Mouse (Mus musculus) erythroblast, embryonic 14.5 days (primary cell): Measurements from ENCODE around the gene Tnxb. TPM values are rescaled to one million over a fixed set of nuclear protein-coding genes. Genes with fewer than 3 reads are reported as not detected.
"Not testable (repeated sequence)": the region's sequence is repeated elsewhere in the genome, so short reads cannot be mapped to it uniquely, and the experiment has no call there.

ENCODE experiments used
- H3K27me3 ChIP-seq: 2 replicates; pipeline ENCODE4 v1.6.1; 2012; ENCODE audit warnings: inconsistent platforms; ENCODE audit not compliant: control insufficient read depth
- H3K36me3 ChIP-seq: 2 replicates; pipeline ENCODE4 v1.6.1; 2012; ENCODE audit warnings: mild to moderate bottlenecking, inconsistent platforms; ENCODE audit not compliant: control insufficient read depth
- H3K4me1 ChIP-seq: 2 replicates; pipeline ENCODE4 v1.6.1; 2012; ENCODE audit warnings: inconsistent platforms; ENCODE audit not compliant: control insufficient read depth
- H3K4me3 ChIP-seq: replicated peaks from 2 replicates; pipeline ENCODE3; 2012; ENCODE audit warnings: moderate library complexity, mild to moderate bottlenecking, inconsistent platforms
- H3K9me3 ChIP-seq: 2 replicates; pipeline ENCODE4 v1.6.1; 2012; ENCODE audit warnings: low read length, inconsistent platforms, mixed read lengths; ENCODE audit not compliant: control insufficient read depth
- GATA1 ChIP-seq: IDR thresholded peaks from 2 replicates; pipeline ENCODE4 v1.6.1; 2012; ENCODE audit warnings: low read length, inconsistent platforms, mixed read lengths
- TAL1 ChIP-seq: IDR thresholded peaks from 3 replicates; pipeline ENCODE4 v1.6.1; 2012; ENCODE audit warnings: low read length, inconsistent platforms, mixed read lengths
- polyA plus RNA-seq: library from polyadenylated mRNA; stranded (reverse); fragments of >175 nt; gene quantifications from 2 replicates; pipeline ENCODE4 v1.2.3, GENCODE M21; 2012

Tnxb gene
- polyA plus RNA-seq, 1 experiment = not detected

DNA sequence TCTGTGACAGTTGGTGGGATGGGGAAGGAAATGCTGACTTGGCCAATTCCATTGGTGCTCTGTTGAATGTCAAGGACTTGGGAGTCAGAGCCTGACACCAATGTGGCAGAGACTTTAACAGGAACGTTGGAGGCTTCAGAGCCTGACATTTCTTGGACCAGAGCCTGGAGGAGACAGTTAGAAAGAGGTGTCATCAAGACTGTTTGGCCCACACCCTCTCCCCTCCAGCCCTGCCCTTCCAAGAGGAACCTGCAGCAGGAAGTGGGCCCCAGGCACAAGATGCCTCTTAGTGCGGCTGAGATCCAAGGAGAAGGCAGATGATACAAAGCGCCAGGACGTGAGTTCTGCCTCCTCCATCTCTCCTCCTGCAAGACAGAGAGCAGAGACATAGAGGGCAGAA lies 69.9 kb downstream of the Tnxb start:
- Histone ChIP-seq H3K27me3 (no peaks in the 10 kb centered on the region), H3K9me3 (no peaks in the 10 kb centered on the region), H3K4me1 (no peaks in the 10 kb centered on the region), H3K36me3 (no peaks in the 10 kb centered on the region), H3K4me3 (no peak overlapping the region)
- no peak for TF ChIP-seq TAL1
- TF ChIP-seq GATA1 = no peak

GRCm38 (mm10) chr17:34743719-34744118 lies 73.4 kb downstream of the Tnxb start, which contains the start of gene C4b:
C4b (minus strand) TSS chr17:34743882.
- no peak for TF ChIP-seq GATA1
- TF ChIP-seq TAL1 = no peak
- H3K4me1 ChIP-seq = no peaks in the 10 kb centered on the region
- no peak within 1 kb of the TSS for H3K4me3 ChIP-seq
- no peaks in the 10 kb centered on the region for H3K36me3 ChIP-seq
- no peaks in the 10 kb centered on the region for H3K27me3 ChIP-seq
- H3K9me3 ChIP-seq = peaks cover 6% of the 10 kb centered on the region

DNA sequence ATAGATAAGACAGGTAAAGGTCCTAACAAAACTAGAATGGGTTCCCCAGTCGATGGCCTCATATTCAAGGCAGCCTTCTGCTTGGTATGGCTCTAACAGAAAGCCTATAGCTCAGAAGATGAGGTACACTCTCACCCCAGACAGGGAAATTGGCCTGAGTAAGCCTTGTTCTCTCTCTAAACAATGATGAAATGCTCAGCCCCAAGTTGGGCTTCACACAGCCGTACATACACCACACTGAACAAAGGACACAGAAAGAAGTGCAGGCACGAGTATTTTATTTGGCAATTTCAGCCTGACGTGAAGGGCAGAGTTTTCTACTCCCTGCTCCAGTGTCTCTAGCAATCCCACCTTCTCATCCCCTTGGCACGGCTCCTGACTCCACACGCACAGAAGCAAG lies 73.9 kb downstream of the Tnxb start:
- Histone ChIP-seq H3K27me3 (no peaks in the 10 kb centered on the region), H3K4me1 (no peaks in the 10 kb centered on the region), H3K36me3 (no peaks in the 10 kb centered on the region), H3K9me3 (peaks cover 6% of the 10 kb centered on the region), H3K4me3 (no peak overlapping the region)
- no peak for TF ChIP-seq GATA1
- TF ChIP-seq TAL1 = no peak

GRCm38 (mm10) chr17:34744611-34745010 lies 74.3 kb downstream of the Tnxb start:
- not testable (repeated sequence) for H3K36me3 ChIP-seq, H3K27me3 ChIP-seq, H3K4me1 ChIP-seq, H3K4me3 ChIP-seq, H3K9me3 ChIP-seq

- not testable (repeated sequence) for H3K9me3 ChIP-seq, H3K36me3 ChIP-seq, H3K4me1 ChIP-seq, H3K27me3 ChIP-seq, H3K4me3 ChIP-seq
Observed at GRCm38 (mm10) chr17:34745166-34745565, 74.8 kb downstream of the Tnxb start.

DNA sequence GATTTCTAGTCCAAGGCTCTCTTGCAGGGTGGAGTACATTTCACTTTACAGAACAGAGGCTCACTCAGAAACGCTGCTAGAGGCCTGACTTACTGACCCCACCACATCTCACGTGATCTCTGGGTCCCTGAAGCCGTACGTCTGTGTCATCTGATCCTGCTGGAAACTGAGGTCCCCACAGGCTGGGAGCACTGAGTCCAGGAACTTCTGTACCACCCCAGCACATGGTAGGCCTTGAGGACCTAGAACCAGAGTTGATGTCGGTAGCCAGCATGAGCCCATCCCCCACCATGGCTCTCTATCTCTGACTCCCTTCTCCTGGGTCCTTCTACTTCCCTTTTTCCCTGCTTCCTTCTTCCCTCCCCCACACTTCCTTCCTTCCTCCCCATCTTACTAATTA lies 76.2 kb downstream of the Tnxb start:
- H3K36me3 ChIP-seq = no peaks in the 10 kb centered on the region
- no peaks in the 10 kb centered on the region for H3K4me1 ChIP-seq
- H3K4me3 ChIP-seq = no peak overlapping the region
- TF ChIP-seq TAL1 (no peak), GATA1 (no peak)
- peaks cover 6% of the 10 kb centered on the region for H3K9me3 ChIP-seq
- no peaks in the 10 kb centered on the region for H3K27me3 ChIP-seq

DNA sequence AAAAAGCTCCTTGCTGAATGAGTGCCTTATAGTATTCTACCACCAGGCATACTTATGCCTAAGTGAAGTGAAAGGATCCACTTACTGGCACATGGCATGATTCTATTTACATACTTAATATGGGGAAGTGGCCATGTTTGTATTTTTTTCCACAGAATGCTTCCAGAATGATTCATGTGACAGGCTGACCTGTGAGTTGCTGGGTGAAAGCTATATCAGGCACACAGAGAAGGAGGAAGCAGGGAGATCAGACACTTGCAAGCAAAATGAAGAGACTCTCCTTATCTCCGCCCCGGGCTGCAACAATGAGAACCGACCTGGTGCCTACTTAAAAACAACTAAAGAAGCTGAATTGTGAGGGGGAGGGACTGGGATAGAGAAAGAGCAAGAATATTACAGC lies 91.1 kb downstream of the Tnxb start:
- TF ChIP-seq GATA1 = no peak
- TF ChIP-seq TAL1 = no peak
- no peak overlapping the region for H3K4me3 ChIP-seq
- H3K4me1 ChIP-seq = no peaks in the 10 kb centered on the region
- H3K36me3 ChIP-seq = no peaks in the 10 kb centered on the region
- H3K27me3 ChIP-seq = no peaks in the 10 kb centered on the region
- 0 out of 2 replicates have a peak, but pooled peaks cover 3% of the 10 kb centered on the region for H3K9me3 ChIP-seq

Other genes with a start within 250 kb of the Tnxb start
- gene Btnl4, start 193.2 kb upstream of the Tnxb start, polyA plus RNA-seq = 0.02 TPM in 1 of 2 replicates, not detected in the other
- gene Btnl6, start 153.2 kb upstream of the Tnxb start, polyA plus RNA-seq = not detected in 2 replicates
- 0.16 and 0.17 TPM in 2 replicates for gene Notch4, start 106.3 kb upstream of the Tnxb start, polyA plus RNA-seq
- 1.2 and 1.3 TPM in 2 replicates for gene Gpsm3, start 80.7 kb upstream of the Tnxb start, polyA plus RNA-seq
- gene Pbx2, start 79.3 kb upstream of the Tnxb start, polyA plus RNA-seq = 11.4 and 11.5 TPM in 2 replicates
- 0.33 and 0.46 TPM in 2 replicates for gene Ager, start 72.7 kb upstream of the Tnxb start, polyA plus RNA-seq
- gene Rnf5, start 66.8 kb upstream of the Tnxb start, polyA plus RNA-seq = 16.2 and 16.8 TPM in 2 replicates
- gene Agpat1, start 66.3 kb upstream of the Tnxb start, polyA plus RNA-seq = 16.1 and 18.7 TPM in 2 replicates
- gene Egfl8, start 54.6 kb upstream of the Tnxb start, polyA plus RNA-seq = 0.03 and 0.05 TPM in 2 replicates
- gene Ppt2, start 42.0 kb upstream of the Tnxb start, polyA plus RNA-seq = 1.4 and 1.7 TPM in 2 replicates
- gene Prrt1, start 41.0 kb upstream of the Tnxb start, polyA plus RNA-seq = not detected in 2 replicates
- 0.48 and 0.56 TPM in 2 replicates for gene Fkbpl, start 25.8 kb upstream of the Tnxb start, polyA plus RNA-seq
- gene Atf6b, start 23.4 kb upstream of the Tnxb start, polyA plus RNA-seq = 7.7 and 7.8 TPM in 2 replicates
- gene C4b, start 73.3 kb downstream of the Tnxb start, polyA plus RNA-seq = 0.05 TPM in 1 of 2 replicates, not detected in the other
- not detected in 2 replicates for gene Cyp21a1, start 134.0 kb downstream of the Tnxb start, polyA plus RNA-seq
- 6.3 and 6.7 TPM in 2 replicates for gene Stk19, start 166.4 kb downstream of the Tnxb start, polyA plus RNA-seq
- gene Dxo, start 166.5 kb downstream of the Tnxb start, polyA plus RNA-seq = 15.3 and 22.0 TPM in 2 replicates
- 6.7 and 8.9 TPM in 2 replicates for gene Skiv2l, start 179.7 kb downstream of the Tnxb start, polyA plus RNA-seq
- 30.9 and 32.9 TPM in 2 replicates for gene Nelfe, start 179.9 kb downstream of the Tnxb start, polyA plus RNA-seq
- 0.11 TPM in 1 of 2 replicates, not detected in the other for gene Cfb, start 192.0 kb downstream of the Tnxb start, polyA plus RNA-seq
- gene Zbtb12, start 208.9 kb downstream of the Tnxb start, polyA plus RNA-seq = 0.24 and 0.25 TPM in 2 replicates
- gene Gm20547, start 211.5 kb downstream of the Tnxb start, polyA plus RNA-seq = not detected in 2 replicates
- 0.13 and 0.17 TPM in 2 replicates for gene C2, start 227.7 kb downstream of the Tnxb start, polyA plus RNA-seq
- 6.2 and 6.4 TPM in 2 replicates for gene Ehmt2, start 227.9 kb downstream of the Tnxb start, polyA plus RNA-seq
- gene Slc44a4, start 243.9 kb downstream of the Tnxb start, polyA plus RNA-seq = not detected in 2 replicates